Mouse (Mus musculus) CH12.LX (cell line): ENCODE results near the gene Cabp1. TPM values are rescaled to one million over a fixed set of nuclear protein-coding genes. Genes with fewer than 3 reads are reported as not detected.

Source experiments
- DNase-seq: peaks from one replicate; pipeline ENCODE4 v3.0.0-alpha.2; 2013; ENCODE audit errors: extremely low read depth
- H3K27ac ChIP-seq: 2 replicates; pipeline ENCODE4 v1.5.1; 2012; ENCODE audit warnings: low read depth, mild to moderate bottlenecking, control low read depth, moderate library complexity; ENCODE audit not compliant: insufficient read depth
- H3K27me3 ChIP-seq: replicated peaks from 2 replicates; pipeline ENCODE3; 2012; ENCODE audit warnings: inconsistent platforms
- H3K36me3 ChIP-seq, 2 experiments: replicated peaks in 1 of 2; 2 replicates each; pipeline versions ENCODE3 to v1.6.1; 2012; ENCODE audit warnings: inconsistent platforms in 1 of 2, low read length in 1 of 2, mild to moderate bottlenecking in 1 of 2, mixed read lengths in 1 of 2, moderate library complexity in 1 of 2; ENCODE audit not compliant: control insufficient read depth in 1 of 2, insufficient read depth in 1 of 2
- H3K4me1 ChIP-seq, 2 experiments: 2 replicates each; pipeline ENCODE4 v1.6.1; 2012; ENCODE audit warnings: inconsistent platforms in 1 of 2, moderate library complexity in 1 of 2; ENCODE audit not compliant: insufficient read depth in 2 of 2, control insufficient read depth in 1 of 2
- H3K4me2 ChIP-seq: 2 replicates; pipeline ENCODE4 v1.6.1; 2012; ENCODE audit warnings: low read depth, mild to moderate bottlenecking, control low read depth; ENCODE audit not compliant: poor library complexity, insufficient read depth, severe bottlenecking
- H3K4me3 ChIP-seq, 3 experiments: fragments of 150-350 bp in 1 of 3; sonication (generic) in 1 of 3; replicated peaks in 1 of 3; 2 replicates each; pipeline versions ENCODE3 to v1.5.1; 2011 to 2012; ENCODE audit warnings: low read depth in 2 of 3, low read length in 2 of 3, mild to moderate bottlenecking in 2 of 3, moderate library complexity in 2 of 3, control low read depth in 1 of 3, improper control_type of control experiment in 1 of 3, inconsistent platforms in 1 of 3, mixed read lengths in 1 of 3; ENCODE audit not compliant: poor library complexity in 1 of 3
- H3K79me2 ChIP-seq: replicated peaks from 2 replicates; pipeline ENCODE4 v1.6.1; 2012; ENCODE audit warnings: mild to moderate bottlenecking, moderate library complexity; ENCODE audit not compliant: control insufficient read depth, poor library complexity, insufficient read depth, severe bottlenecking; ENCODE audit errors: extremely low read depth
- H3K9ac ChIP-seq: 2 replicates; pipeline ENCODE4 v1.6.1; 2012; ENCODE audit warnings: low read depth, mild to moderate bottlenecking, control low read depth, moderate library complexity; ENCODE audit not compliant: insufficient read depth
- H3K9me3 ChIP-seq: replicated peaks from 2 replicates; pipeline ENCODE3; 2012; ENCODE audit warnings: low read length, inconsistent platforms, mixed read lengths
- BHLHE40 ChIP-seq: IDR thresholded peaks from 2 replicates; pipeline ENCODE4 v1.6.1; 2011; ENCODE audit warnings: mild to moderate bottlenecking, low read depth, low read length, improper control_type of control experiment
- CHD1 ChIP-seq: IDR thresholded peaks from 2 replicates; pipeline ENCODE4 v1.6.1; 2012; ENCODE audit warnings: low read depth, low read length, improper control_type of control experiment, inconsistent platforms
- CTCF ChIP-seq, 2 experiments: IDR thresholded peaks in 1 of 2; conservative IDR thresholded peaks in 1 of 2; 2 replicates each; pipeline ENCODE4 v1.5.1; 2011 to 2012; ENCODE audit warnings: low read depth in 2 of 2, low read length in 2 of 2, improper control_type of control experiment in 1 of 2, inconsistent platforms in 1 of 2, mild to moderate bottlenecking in 1 of 2, moderate library complexity in 1 of 2
- E2F4 ChIP-seq: IDR thresholded peaks from 2 replicates; pipeline ENCODE4 v1.6.1; 2011; ENCODE audit warnings: low read depth, low read length, improper control_type of control experiment; ENCODE audit not compliant: insufficient replicate concordance
- ELF1 ChIP-seq: IDR thresholded peaks from 2 replicates; pipeline ENCODE4 v1.6.1; 2014; ENCODE audit warnings: low read depth, mild to moderate bottlenecking, inconsistent platforms, low read length, improper control_type of control experiment
- EP300 ChIP-seq: IDR thresholded peaks from 2 replicates; pipeline ENCODE4 v1.6.1; 2011; ENCODE audit warnings: low read length, improper control_type of control experiment
- ETS1 ChIP-seq: conservative IDR thresholded peaks from 2 replicates; pipeline ENCODE4 v1.6.1; 2012; ENCODE audit warnings: low read depth, mild to moderate bottlenecking, inconsistent platforms, low read length, improper control_type of control experiment, moderate library complexity
- GABPA ChIP-seq: IDR thresholded peaks from 2 replicates; pipeline ENCODE4 v1.6.1; 2012; ENCODE audit warnings: low read depth, low read length, improper control_type of control experiment, inconsistent platforms; ENCODE audit not compliant: insufficient replicate concordance
- JUN ChIP-seq: IDR thresholded peaks from 2 replicates; pipeline ENCODE4 v1.6.1; 2011; ENCODE audit warnings: low read depth, mild to moderate bottlenecking, low read length, improper control_type of control experiment, moderate library complexity; ENCODE audit not compliant: insufficient read depth
- MAFK ChIP-seq: IDR thresholded peaks from 2 replicates; pipeline ENCODE4 v1.6.1; 2011; ENCODE audit warnings: low read length, improper control_type of control experiment; ENCODE audit not compliant: insufficient replicate concordance
- MAX ChIP-seq: IDR thresholded peaks from 2 replicates; pipeline ENCODE4 v1.6.1; 2011; ENCODE audit warnings: low read length, improper control_type of control experiment
- MAZ ChIP-seq: IDR thresholded peaks from 2 replicates; pipeline ENCODE4 v1.6.1; 2012; ENCODE audit warnings: low read depth, mild to moderate bottlenecking, inconsistent platforms, low read length, improper control_type of control experiment, moderate library complexity
- MEF2A ChIP-seq: IDR thresholded peaks from 2 replicates; pipeline ENCODE4 v1.6.1; 2014; ENCODE audit warnings: low read depth, mild to moderate bottlenecking, inconsistent platforms, low read length, improper control_type of control experiment, borderline replicate concordance
- MXI1 ChIP-seq: IDR thresholded peaks from 2 replicates; pipeline ENCODE4 v1.6.1; 2011; ENCODE audit warnings: mild to moderate bottlenecking, low read depth, low read length, improper control_type of control experiment
- MYC ChIP-seq: IDR thresholded peaks from 2 replicates; pipeline ENCODE4 v1.6.1; 2011; ENCODE audit warnings: low read depth, mild to moderate bottlenecking, improper control_type of control experiment, low read length
- NELFE ChIP-seq: IDR thresholded peaks from 2 replicates; pipeline ENCODE4 v1.6.1; 2011; ENCODE audit warnings: low read depth, low read length, improper control_type of control experiment
- POLR2A ChIP-seq: IDR thresholded peaks from 2 replicates; pipeline ENCODE4 v1.6.1; 2011; ENCODE audit warnings: low read depth, mild to moderate bottlenecking, improper control_type of control experiment, low read length
- POLR2AphosphoS2 ChIP-seq: IDR thresholded peaks from 2 replicates; pipeline ENCODE4 v1.6.1; 2011; ENCODE audit warnings: low read depth, low read length, improper control_type of control experiment
- RCOR1 ChIP-seq: conservative IDR thresholded peaks from 2 replicates; pipeline ENCODE4 v1.6.1; 2012; ENCODE audit warnings: low read depth, mild to moderate bottlenecking, inconsistent platforms, low read length, improper control_type of control experiment
- SIN3A ChIP-seq: IDR thresholded peaks from 2 replicates; pipeline ENCODE4 v1.6.1; 2012; ENCODE audit warnings: low read length, improper control_type of control experiment, inconsistent platforms
- SMC3 ChIP-seq: IDR thresholded peaks from 2 replicates; pipeline ENCODE4 v1.6.1; 2011; ENCODE audit warnings: low read depth, low read length, improper control_type of control experiment
- TBP ChIP-seq: conservative IDR thresholded peaks from 2 replicates; pipeline ENCODE4 v1.6.1; 2011; ENCODE audit warnings: low read depth, low read length, improper control_type of control experiment
- TCF12 ChIP-seq: IDR thresholded peaks from 2 replicates; pipeline ENCODE4 v1.6.1; 2014; ENCODE audit warnings: low read depth, mild to moderate bottlenecking, inconsistent platforms, low read length, improper control_type of control experiment
- UBTF ChIP-seq: IDR thresholded peaks from 2 replicates; pipeline ENCODE4 v1.6.1; 2012; ENCODE audit warnings: low read depth, mild to moderate bottlenecking, inconsistent platforms, low read length, improper control_type of control experiment, moderate library complexity
- USF1 ChIP-seq: IDR thresholded peaks from 2 replicates; pipeline ENCODE4 v1.6.1; 2014; ENCODE audit warnings: low read depth, mild to moderate bottlenecking, inconsistent platforms, low read length, improper control_type of control experiment
- USF2 ChIP-seq: conservative IDR thresholded peaks from 2 replicates; pipeline ENCODE4 v1.6.1; 2011; ENCODE audit warnings: low read depth, low read length, improper control_type of control experiment
- ZC3H11A ChIP-seq: IDR thresholded peaks from 2 replicates; pipeline ENCODE4 v1.6.1; 2012; ENCODE audit warnings: low read depth, mild to moderate bottlenecking, inconsistent platforms, low read length, improper control_type of control experiment
- ZMIZ1 ChIP-seq: IDR thresholded peaks from 2 replicates; pipeline ENCODE4 v1.6.1; 2012; ENCODE audit warnings: low read depth, mild to moderate bottlenecking, inconsistent platforms, low read length, improper control_type of control experiment
- ZNF384 ChIP-seq: IDR thresholded peaks from 2 replicates; pipeline ENCODE4 v1.6.1; 2012; ENCODE audit warnings: low read depth, low read length, improper control_type of control experiment, inconsistent platforms
- dilution Hi-C: fragments of 300-500 bp; cut with MboI; formaldehyde crosslinking; loops from 2 replicates; pipeline ENCODE4 v1.14.3; 2020; ENCODE audit warnings: low sequenced_read_pairs; ENCODE audit not compliant: extremely low pct_unique_long_range_greater_than_20kb, extremely low pct_ligation_motif_present
- in situ Hi-C: fragments of 300-500 bp; cut with MboI; formaldehyde crosslinking; loops from 3 replicates; pipeline ENCODE4 v1.14.3; 2019; ENCODE audit warnings: low sequenced_read_pairs, low pct_ligation_motif_present, low pct_unique_long_range_greater_than_20kb, mixed read lengths
- polyA plus RNA-seq: library from polyadenylated mRNA; unstranded; fragments of >175 nt; gene quantifications from 2 replicates; pipeline ENCODE4 v1.2.1, GENCODE M21; 2012; ENCODE audit warnings: low read depth; ENCODE audit not compliant: insufficient read length
- total RNA-seq, 2 experiments: library from RNA; depleted of rRNA; stranded (reverse); fragments of 300-350 nt in 1 of 2; fragments of >200 nt in 1 of 2; gene quantifications; 2 replicates each; pipeline ENCODE4 v1.2.3; 2012 to 2014

Gene Cabp1
- total and polyA plus RNA-seq, 3 experiments: 0.59 to 1.8 (median 1.7) TPM

- dilution Hi-C loops (no loop called here), in situ Hi-C loops (loop anchor here (5.0 kb wide), 2 partner anchors 40 to 110 kb away; partner anchors contain the start of gene Pop5)
- Histone ChIP-seq H3K27me3 (no peaks in the 10 kb centered on the region), H3K4me2 (no peak overlapping the region), H3K9ac (no peak overlapping the region), H3K4me1 (peaks cover 7 to 49% of the 10 kb centered on the region in 2 experiments), H3K27ac (no peak overlapping the region), H3K4me3 (no peak overlapping the region), H3K36me3 (peaks cover 54 to 78% of the 10 kb centered on the region in 2 experiments), H3K9me3 (no peaks in the 10 kb centered on the region), H3K79me2 (peaks cover 5% of the 10 kb centered on the region; the same call in 1 of the 2 replicates)
- DNase-seq: no peak
- no peak for TF ChIP-seq ZC3H11A
- TF ChIP-seq POLR2A: no peak
- no peak for TF ChIP-seq MEF2A
- TF ChIP-seq ELF1: no peak
- no peak for TF ChIP-seq UBTF
- TF ChIP-seq SMC3: no peak
- no peak for TF ChIP-seq GABPA
- no peak for TF ChIP-seq JUN
- no peak for TF ChIP-seq CHD1
- no peak for TF ChIP-seq TBP
- no peak for TF ChIP-seq SIN3A
- no peak for TF ChIP-seq POLR2AphosphoS2
- TF ChIP-seq EP300: no peak
- no peak for TF ChIP-seq MAFK
- TF ChIP-seq USF1: no peak
These were observed 66.6 kb downstream of the Cabp1 start for GRCm38 (mm10) chr5:115127421-115128179.

DNA sequence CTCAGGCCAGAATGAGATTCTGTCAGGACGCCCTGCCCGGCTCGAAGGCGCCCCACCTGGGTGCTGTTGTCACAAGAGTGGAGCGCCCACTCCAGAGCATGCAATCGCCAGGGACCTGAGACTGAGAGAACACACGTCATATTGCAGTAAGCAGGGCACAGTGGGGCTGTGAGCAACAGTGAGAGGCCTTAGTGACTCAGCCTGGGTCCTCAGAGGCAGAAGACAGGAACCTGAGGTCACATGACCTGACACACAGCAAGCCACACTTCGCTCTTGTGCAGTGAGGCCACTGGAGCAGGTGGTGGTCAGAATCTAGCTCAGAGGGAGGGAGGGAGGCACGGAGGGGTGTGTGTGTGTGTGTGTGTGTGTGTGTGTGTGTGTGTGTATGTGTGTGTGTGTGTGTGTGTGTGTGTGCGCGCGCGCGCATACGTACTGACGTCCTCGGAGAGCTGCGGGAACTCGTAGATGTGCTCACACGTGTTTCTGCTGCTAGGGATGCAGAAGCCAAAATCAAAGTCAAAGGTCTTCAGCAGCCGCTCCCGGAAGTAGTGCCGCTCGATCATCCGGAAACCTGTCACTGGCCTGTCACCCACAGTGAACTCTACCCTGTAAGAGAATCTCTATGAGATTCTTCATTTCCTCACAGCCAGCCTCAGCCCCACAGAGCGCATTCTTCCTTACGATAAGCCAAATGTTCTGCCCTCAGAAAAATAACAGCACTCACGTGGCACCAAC, 67.4 kb downstream of the Cabp1 start:
- no peak overlapping the region for H3K4me2 ChIP-seq
- H3K9me3 ChIP-seq: no peaks in the 10 kb centered on the region
- in situ Hi-C loops: loop anchor here (5.0 kb wide), 2 partner anchors 41 to 111 kb away; partner anchors contain the start of gene Pop5
- peaks cover 1% of the 10 kb centered on the region; the same call in 1 of the 2 replicates for H3K79me2 ChIP-seq
- dilution Hi-C loops: no loop called here
- no peak for TF ChIP-seq E2F4
- TF ChIP-seq POLR2A: no peak
- no peak for TF ChIP-seq MYC
- TF ChIP-seq ZMIZ1: no peak
- peak; percentile 39; the same call in 1 of the 2 replicates for TF ChIP-seq MAX
- 0 out of 2 replicates have a peak, but pooled peaks have one; percentile 7 for TF ChIP-seq ETS1
- no peak for TF ChIP-seq ZNF384
- no peak for TF ChIP-seq TBP
- TF ChIP-seq MXI1: no peak
- TF ChIP-seq USF1: peak; percentile 63
- TF ChIP-seq ZC3H11A: no peak
- no peak for TF ChIP-seq UBTF
- TF ChIP-seq TCF12: no peak
- TF ChIP-seq BHLHE40: peak; percentile 70
- TF ChIP-seq USF2: peak; percentile 47
- no peak for TF ChIP-seq NELFE
- no peak for TF ChIP-seq RCOR1
- TF ChIP-seq MAZ: no peak
- no peak for TF ChIP-seq POLR2AphosphoS2
- TF ChIP-seq CTCF (conservative IDR thresholded peaks at IDR 0.05 in 1 of 2, IDR thresholded peaks at IDR 0.05 in 1 of 2; ENCODE audit: low read depth in 2 of 2, low read length in 2 of 2): no peak
- H3K4me3 ChIP-seq: no peak overlapping the region
- H3K9ac ChIP-seq: no peak overlapping the region
- H3K27me3 ChIP-seq: no peaks in the 10 kb centered on the region
- peaks cover 54 to 82% of the 10 kb centered on the region in 2 experiments for H3K36me3 ChIP-seq
- peak; percentile 60 for DNase-seq
- H3K4me1 ChIP-seq: peaks cover 7 to 43% of the 10 kb centered on the region in 2 experiments
- H3K27ac ChIP-seq: 0 out of 2 replicates have a peak overlapping the region, but pooled peaks have one; percentile 14
